Mouse (Mus musculus) midbrain, postnatal 0 days (tissue): ENCODE measurements at regions not wholly inside any gene's neighbourhood (a gene's known extent, or its start where the extent isn't known, plus 50 kb on each side); places are given as distances from the start of the nearest gene placed in this dataset.
A peak's percentile ranks its signal among the peaks of the same experiment; 100 is the strongest.

Experiments used
- ATAC-seq: fragments of 200-750 bp; cut with Nextera tagmentation; 2 replicates; pipeline ENCODE4 v1.8.0; 2017; ENCODE audit warnings: moderate number of reproducible peaks, mild to moderate bottlenecking, moderate TSS enrichment, moderate library complexity; ENCODE audit not compliant: low FRiP score
- DNase-seq: peaks from one replicate; pipeline ENCODE4 v3.0.0-alpha.2; 2015; ENCODE audit warnings: low spot score
- H3K27ac ChIP-seq: fragments of 300-500 bp; sonication (generic); 2 replicates; pipeline ENCODE4 v1.5.1; 2014; ENCODE audit warnings: low read depth, mild to moderate bottlenecking, low read length, mixed read lengths
- H3K27me3 ChIP-seq: fragments of 300-500 bp; sonication (generic); 2 replicates; pipeline ENCODE4 v1.6.1; 2014; ENCODE audit warnings: low read length, control low read depth, mixed read lengths; ENCODE audit not compliant: insufficient read depth
- H3K36me3 ChIP-seq: fragments of 300-500 bp; sonication (generic); 2 replicates; pipeline ENCODE4 v1.6.1; 2014; ENCODE audit warnings: low read length, control low read depth, mixed read lengths; ENCODE audit not compliant: insufficient read depth
- H3K4me1 ChIP-seq: fragments of 300-500 bp; sonication (generic); 2 replicates; pipeline ENCODE4 v1.6.1; 2014; ENCODE audit warnings: mild to moderate bottlenecking, control low read depth, antibody characterized with exemption, low read length, mixed read lengths; ENCODE audit not compliant: insufficient read depth
- H3K4me2 ChIP-seq: fragments of 300-500 bp; sonication (generic); 2 replicates; pipeline ENCODE4 v1.6.1; 2014; ENCODE audit warnings: low read depth, mild to moderate bottlenecking, low read length, mixed read lengths; ENCODE audit not compliant: poor library complexity, severe bottlenecking
- H3K4me3 ChIP-seq: fragments of 300-500 bp; sonication (generic); 2 replicates; pipeline ENCODE4 v1.5.1; 2014; ENCODE audit warnings: low read depth, mild to moderate bottlenecking, low read length, moderate library complexity
- H3K9ac ChIP-seq: fragments of 300-500 bp; sonication (generic); replicated peaks from 2 replicates; pipeline ENCODE4 v1.6.1; 2014; ENCODE audit warnings: mild to moderate bottlenecking, low read length, moderate library complexity, mixed read lengths; ENCODE audit not compliant: poor library complexity, severe bottlenecking
- H3K9me3 ChIP-seq: fragments of 300-500 bp; sonication (generic); 2 replicates; pipeline ENCODE4 v1.6.1; 2016; ENCODE audit warnings: low read length, control low read depth
- CTCF ChIP-seq: IDR thresholded peaks from 2 replicates; pipeline ENCODE4 v1.5.1; 2016; ENCODE audit warnings: antibody characterized with exemption, mild to moderate bottlenecking
- WGBS: fragments of 180-500 bp; shearing (Covaris S2); extraction: QIAGEN DNeasy Blood & Tissue Kit; methylation state at CpG from one replicate; pipeline ENCODE4 v1.1.7; 2014; 5-methylcytosine and 5-hydroxymethylcytosine counted together

- DNase-seq (no peak), ATAC-seq (no peak)
- H3K27ac ChIP-seq, result no peak overlapping the region
- 0 out of 2 replicates have a peak, but pooled peaks cover 2% of the 10 kb centered on the region for H3K4me1 ChIP-seq
- no peak overlapping the region for H3K4me3 ChIP-seq
- TF ChIP-seq CTCF, result no peak
- no peak overlapping the region for H3K9ac ChIP-seq
- WGBS, result 86% methylated on average over 9 of the region's 9 CpGs
- H3K27me3 ChIP-seq, result no peaks in the 10 kb centered on the region
- H3K9me3 ChIP-seq, result no peaks in the 10 kb centered on the region
- no peaks in the 10 kb centered on the region for H3K36me3 ChIP-seq
- H3K4me2 ChIP-seq, result no peak overlapping the region
Measured at GRCm38 (mm10) chr1:35814207-35814606, 254.0 kb upstream of the Hs6st1 start.

DNA sequence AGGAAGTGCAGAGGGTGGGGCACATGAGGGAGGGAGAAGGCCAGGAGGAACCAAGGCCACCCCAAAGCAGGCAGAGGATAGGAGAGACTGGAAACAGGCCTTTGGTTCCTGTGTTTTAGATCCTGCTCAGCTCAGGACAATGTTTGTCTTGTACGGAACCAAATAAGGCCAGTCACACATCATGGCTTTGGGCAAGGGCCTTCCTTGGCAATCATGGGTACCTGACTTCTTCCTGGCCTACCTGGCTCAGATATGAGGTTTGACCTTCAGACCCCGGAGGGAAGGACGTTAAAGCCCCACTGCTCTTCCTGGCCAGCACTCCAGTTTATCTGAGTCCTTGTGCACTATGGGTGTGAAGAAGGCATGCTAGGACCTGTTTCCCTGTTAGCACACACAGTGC is 253.4 kb upstream of the Hs6st1 start:
- no peaks in the 10 kb centered on the region for H3K36me3 ChIP-seq
- 90% methylated on average over 3 of the region's 3 CpGs for whole genome bisulfite sequencing
- H3K4me3 ChIP-seq, result no peak overlapping the region
- H3K4me1 ChIP-seq, result 0 out of 2 replicates have a peak, but pooled peaks cover 2% of the 10 kb centered on the region
- H3K9me3 ChIP-seq, result no peaks in the 10 kb centered on the region
- no peak overlapping the region for H3K27ac ChIP-seq
- no peak overlapping the region for H3K4me2 ChIP-seq
- no peak for TF ChIP-seq CTCF
- no peak overlapping the region for H3K9ac ChIP-seq
- ATAC-seq, result no peak
- H3K27me3 ChIP-seq, result no peaks in the 10 kb centered on the region
- no peak for DNase-seq

DNA sequence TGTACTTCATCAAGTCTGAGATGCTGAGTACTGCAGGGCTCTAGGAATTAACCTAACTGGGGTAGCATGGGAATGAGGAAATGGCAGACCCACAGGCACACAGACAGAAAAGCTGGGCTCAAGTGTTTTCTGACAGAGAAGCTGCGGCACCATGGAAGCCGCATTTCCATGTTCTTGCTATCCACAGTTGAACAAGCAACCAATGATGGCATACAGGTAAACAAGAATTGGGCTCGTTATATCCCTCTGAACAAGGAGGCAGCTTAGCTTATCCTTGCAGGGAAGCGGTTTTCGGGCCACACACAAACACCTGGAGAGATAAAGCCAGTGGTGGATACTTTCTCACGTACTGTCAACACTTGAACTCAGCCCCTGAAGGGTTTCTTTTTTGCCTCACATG is 246.4 kb upstream of the Hs6st1 start:
- H3K4me1 ChIP-seq, result 0 out of 2 replicates have a peak, but pooled peaks cover 6% of the 10 kb centered on the region
- no peak for ATAC-seq
- H3K27me3 ChIP-seq, result no peaks in the 10 kb centered on the region
- no peak overlapping the region for H3K4me2 ChIP-seq
- no peak overlapping the region for H3K9ac ChIP-seq
- no peak overlapping the region for H3K27ac ChIP-seq
- H3K9me3 ChIP-seq, result no peaks in the 10 kb centered on the region
- H3K36me3 ChIP-seq, result no peaks in the 10 kb centered on the region
- TF ChIP-seq CTCF, result no peak
- H3K4me3 ChIP-seq, result no peak overlapping the region
- DNase-seq, result no peak
- 95% methylated on average over 6 of the region's 6 CpGs for WGBS

DNA sequence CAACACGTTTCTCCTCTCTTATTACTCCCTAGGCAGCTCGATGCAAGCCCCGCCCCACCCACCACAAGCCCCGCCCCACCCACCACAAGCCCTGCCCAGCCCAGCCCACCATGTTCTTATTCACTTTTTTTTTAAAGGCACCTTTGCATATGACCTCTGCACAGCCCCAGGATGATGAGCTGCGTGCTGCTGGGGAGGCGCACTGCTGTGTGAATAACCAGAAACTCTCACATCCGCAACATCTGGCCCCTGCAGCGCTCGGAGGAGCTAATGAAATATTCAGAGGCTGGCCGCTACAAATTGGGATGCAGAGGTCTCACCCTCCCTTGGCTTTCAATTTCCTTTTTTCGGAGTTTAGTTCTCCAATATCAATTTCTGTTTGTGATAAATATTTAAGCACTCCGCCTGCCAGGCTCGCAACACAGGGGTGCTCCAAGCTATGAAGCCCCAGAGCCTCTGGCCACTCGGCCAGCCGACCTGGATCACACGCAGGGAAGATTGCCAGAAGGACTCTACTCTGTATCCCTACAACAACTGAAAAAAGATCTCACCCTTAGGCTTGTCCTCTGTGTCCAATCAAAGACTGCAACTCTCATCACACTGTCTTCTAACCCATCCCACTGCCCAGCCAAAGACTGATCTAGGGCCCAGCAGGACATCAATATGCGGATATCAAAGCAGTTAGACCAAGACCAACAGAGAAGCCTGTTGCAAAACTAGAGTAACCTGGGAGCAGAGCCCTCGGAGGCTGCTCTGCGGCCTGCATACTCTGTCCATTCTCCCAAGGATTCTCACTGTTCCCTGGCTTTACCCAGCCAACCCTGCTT is 245.6 kb upstream of the Hs6st1 start:
- H3K4me1 ChIP-seq, result 0 out of 2 replicates have a peak, but pooled peaks cover 6% of the 10 kb centered on the region
- H3K4me2 ChIP-seq, result peak overlapping the region; percentile 31
- no peaks in the 10 kb centered on the region for H3K36me3 ChIP-seq
- no peak overlapping the region for H3K9ac ChIP-seq
- 39% methylated on average over 19 of the region's 19 CpGs for WGBS
- no peaks in the 10 kb centered on the region for H3K27me3 ChIP-seq
- ATAC-seq (no peak), DNase-seq (no peak)
- TF ChIP-seq CTCF, result no peak
- H3K9me3 ChIP-seq, result no peaks in the 10 kb centered on the region
- H3K27ac ChIP-seq, result no peak overlapping the region
- H3K4me3 ChIP-seq, result peak overlapping the region; percentile 5; the same call in 1 of the 2 replicates

DNA sequence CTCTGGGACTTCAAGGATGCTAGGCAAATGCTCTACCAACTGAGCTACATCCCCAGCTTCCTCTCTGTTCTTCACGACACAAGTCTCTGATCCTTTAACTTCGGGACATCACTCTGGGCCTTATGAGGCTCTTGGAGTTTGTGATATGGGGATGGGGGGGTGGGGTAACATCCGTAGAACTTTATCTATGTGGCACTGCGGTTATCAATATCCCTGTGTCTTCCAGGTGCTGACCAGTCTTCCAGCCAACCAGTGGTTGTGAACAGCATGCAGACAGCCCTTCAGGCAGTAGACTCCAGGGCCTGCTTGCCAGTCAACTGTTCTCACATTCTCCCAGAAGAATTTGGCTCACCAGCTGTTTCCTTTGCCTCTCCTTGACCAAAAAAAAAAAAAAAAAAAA is 244.7 kb upstream of the Hs6st1 start:
- 94% methylated on average over 4 of the region's 4 CpGs for WGBS
- ATAC-seq (no peak), DNase-seq (no peak)
- H3K4me2 ChIP-seq, result no peak overlapping the region
- no peak overlapping the region for H3K4me3 ChIP-seq
- no peak overlapping the region for H3K27ac ChIP-seq
- H3K9ac ChIP-seq, result no peak overlapping the region
- no peak for TF ChIP-seq CTCF
- no peaks in the 10 kb centered on the region for H3K36me3 ChIP-seq
- H3K9me3 ChIP-seq, result no peaks in the 10 kb centered on the region
- 0 out of 2 replicates have a peak, but pooled peaks cover 6% of the 10 kb centered on the region for H3K4me1 ChIP-seq
- H3K27me3 ChIP-seq, result no peaks in the 10 kb centered on the region

- ATAC-seq (no peak), DNase-seq (peak; percentile 50)
- 0 out of 2 replicates have a peak, but pooled peaks cover 6% of the 10 kb centered on the region for H3K4me1 ChIP-seq
- 63% methylated on average over 23 of the region's 24 CpGs for WGBS
- no peak for TF ChIP-seq CTCF
- no peak overlapping the region for H3K4me2 ChIP-seq
- H3K9me3 ChIP-seq, result no peaks in the 10 kb centered on the region
- no peaks in the 10 kb centered on the region for H3K27me3 ChIP-seq
- no peak overlapping the region for H3K27ac ChIP-seq
- no peak overlapping the region for H3K4me3 ChIP-seq
- no peak overlapping the region for H3K9ac ChIP-seq
- no peaks in the 10 kb centered on the region for H3K36me3 ChIP-seq
Measured at GRCm38 (mm10) chr1:35823981-35824880, 244.0 kb upstream of the Hs6st1 start.
